Mouse (Mus musculus): ENCODE data around the gene Nek3. TPM values are rescaled to one million over a fixed set of nuclear protein-coding genes. Genes with fewer than 3 reads are reported as not detected.

Nek3 gene
- 2.6 TPM in 2 replicates for polyA plus RNA-seq (2015; fragmentation: Nextera tagmentation; extraction: Ambion mirVana)

DNA sequence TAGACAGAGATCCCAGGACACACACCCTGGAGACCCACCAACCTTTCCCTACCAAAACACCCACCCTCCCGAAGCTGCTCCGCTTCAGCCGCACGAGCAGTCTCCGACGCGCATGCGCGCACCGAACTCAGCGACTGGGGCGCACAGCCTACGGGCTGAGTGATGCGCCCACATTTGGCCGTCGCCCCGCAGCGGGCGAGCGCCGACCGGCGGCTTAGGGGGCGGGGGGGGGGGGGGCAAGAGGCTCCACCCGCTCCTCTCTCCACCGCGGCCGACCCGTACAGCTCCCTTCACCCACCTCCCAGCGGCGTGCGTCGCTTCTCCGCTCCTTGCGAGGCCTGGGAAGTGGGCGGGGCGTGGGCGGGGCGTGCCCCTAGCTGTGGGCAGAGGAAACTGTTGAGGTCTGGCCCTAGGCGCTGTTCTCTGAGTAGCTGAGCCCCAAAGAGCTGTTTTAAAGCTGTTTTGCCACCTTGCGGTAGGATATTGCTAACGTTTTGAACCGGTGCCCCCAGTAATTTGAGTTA lies at the start of gene Nek3:
Nek3 (minus strand) TSS at position 356 of the 524 bp plus-strand sequence.
- Histone ChIP-seq H3K36me3 (ENCODE audit: control insufficient read depth, insufficient read depth, low read length) (peaks cover 5% of the 10 kb centered on the region; the same call in 1 of the 2 replicates), H3K27ac (replicated peaks) (peak within 1 kb of the TSS; percentile 69), H3K9ac (ENCODE audit: low read length) (peak within 1 kb of the TSS; percentile 61), H3K4me2 (replicated peaks; ENCODE audit: low read depth) (peak within 1 kb of the TSS; percentile 59), H3K27me3 (ENCODE audit: control insufficient read depth, insufficient read depth, low read length) (no peaks in the 10 kb centered on the region), H3K9me3 (ENCODE audit: control insufficient read depth, low read length) (no peaks in the 10 kb centered on the region), H3K4me1 (replicated peaks; ENCODE audit: control insufficient read depth, insufficient read depth) (no peaks in the 10 kb centered on the region), H3K4me3 (ENCODE audit: low read depth, low read length) (peak within 1 kb of the TSS; percentile 61)
- TF ChIP-seq CTCF (IDR thresholded peaks at IDR 0.05; ENCODE audit: low read depth) (peak; percentile 81), EP300 (optimal IDR thresholded peaks at IDR 0.05) (no peak)
- DNase-seq (ENCODE audit: low spot score), result peak; percentile 97
- 0% methylated on average over 39 of the region's 43 CpGs for WGBS
- peak; percentile 99 for ATAC-seq (ENCODE audit: low FRiP score, low TSS enrichment)

DNA sequence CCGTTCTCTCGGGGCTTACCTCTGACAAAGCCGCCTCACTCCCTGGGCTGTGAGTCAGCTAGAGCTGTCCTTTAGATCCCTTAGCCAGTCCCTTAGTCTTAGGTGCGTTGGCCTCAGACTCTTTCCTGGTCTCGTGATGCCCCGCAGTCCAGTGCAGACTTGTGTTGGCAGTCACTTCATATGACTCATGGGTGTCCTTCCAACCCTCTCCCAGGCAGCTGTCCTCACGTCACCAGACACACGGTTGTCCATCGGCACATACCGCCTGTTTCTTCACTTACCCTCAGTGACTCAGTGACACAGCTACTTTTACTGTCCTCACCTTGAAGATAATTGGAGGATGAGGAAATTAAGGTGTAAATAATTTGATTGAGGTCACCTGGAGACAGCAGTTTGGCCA lies 48.6 kb upstream of the Nek3 start:
- no peak overlapping the region for H3K27ac ChIP-seq (replicated peaks)
- TF ChIP-seq CTCF (IDR thresholded peaks at IDR 0.05; ENCODE audit: low read depth), result no peak
- no peak for TF ChIP-seq EP300 (optimal IDR thresholded peaks at IDR 0.05)
- no peak overlapping the region for H3K4me2 ChIP-seq (replicated peaks; ENCODE audit: low read depth)
- no peak overlapping the region for H3K4me3 ChIP-seq (ENCODE audit: low read depth, low read length)
- H3K9ac ChIP-seq (ENCODE audit: low read length), result no peak overlapping the region
- H3K4me1 ChIP-seq (replicated peaks; ENCODE audit: control insufficient read depth, insufficient read depth), result no peaks in the 10 kb centered on the region
- H3K9me3 ChIP-seq (ENCODE audit: control insufficient read depth, low read length), result no peaks in the 10 kb centered on the region
- H3K36me3 ChIP-seq (ENCODE audit: control insufficient read depth, insufficient read depth, low read length), result peaks cover 23% of the 10 kb centered on the region; the same call in 1 of the 2 replicates
- ATAC-seq (ENCODE audit: low FRiP score, low TSS enrichment) (peak; percentile 49; the same call in 1 of the 2 replicates), DNase-seq (ENCODE audit: low spot score) (no peak)
- no peaks in the 10 kb centered on the region for H3K27me3 ChIP-seq (ENCODE audit: control insufficient read depth, insufficient read depth, low read length)
- WGBS, result 91% methylated on average over 10 of the region's 10 CpGs

DNA sequence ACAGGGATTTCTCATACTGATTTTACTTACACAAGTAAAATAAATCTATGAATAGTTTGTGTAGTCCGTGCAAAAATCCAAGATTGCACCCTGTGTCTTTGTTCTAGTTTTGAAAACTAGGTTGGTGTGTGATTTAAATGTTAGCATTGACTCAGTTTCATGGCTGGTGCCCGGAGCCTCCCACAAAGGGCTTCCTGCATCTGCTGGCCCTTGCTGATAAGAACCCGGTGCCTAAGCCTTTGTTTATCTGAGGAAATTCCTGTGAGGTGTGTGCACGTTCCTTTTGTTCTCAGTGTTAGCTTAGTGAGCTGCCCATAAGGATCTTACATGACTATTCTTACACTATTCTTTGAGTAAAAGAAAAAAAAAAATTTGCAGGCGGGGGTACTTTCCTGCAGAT lies 42.8 kb upstream of the Nek3 start:
- Histone ChIP-seq H3K9me3 (ENCODE audit: control insufficient read depth, low read length) (no peaks in the 10 kb centered on the region), H3K27ac (replicated peaks) (no peak overlapping the region), H3K27me3 (ENCODE audit: control insufficient read depth, insufficient read depth, low read length) (no peaks in the 10 kb centered on the region), H3K4me3 (ENCODE audit: low read depth, low read length) (no peak overlapping the region), H3K9ac (ENCODE audit: low read length) (no peak overlapping the region), H3K4me2 (replicated peaks; ENCODE audit: low read depth) (no peak overlapping the region), H3K36me3 (ENCODE audit: control insufficient read depth, insufficient read depth, low read length) (peaks cover 9% of the 10 kb centered on the region; the same call in 1 of the 2 replicates), H3K4me1 (replicated peaks; ENCODE audit: control insufficient read depth, insufficient read depth) (no peaks in the 10 kb centered on the region)
- peak; percentile 92 for ATAC-seq (ENCODE audit: low FRiP score, low TSS enrichment)
- DNase-seq (ENCODE audit: low spot score), result peak; percentile 66
- 19% methylated on average over 5 of the region's 5 CpGs for WGBS
- TF ChIP-seq CTCF (IDR thresholded peaks at IDR 0.05; ENCODE audit: low read depth) (no peak), EP300 (optimal IDR thresholded peaks at IDR 0.05) (no peak)

DNA sequence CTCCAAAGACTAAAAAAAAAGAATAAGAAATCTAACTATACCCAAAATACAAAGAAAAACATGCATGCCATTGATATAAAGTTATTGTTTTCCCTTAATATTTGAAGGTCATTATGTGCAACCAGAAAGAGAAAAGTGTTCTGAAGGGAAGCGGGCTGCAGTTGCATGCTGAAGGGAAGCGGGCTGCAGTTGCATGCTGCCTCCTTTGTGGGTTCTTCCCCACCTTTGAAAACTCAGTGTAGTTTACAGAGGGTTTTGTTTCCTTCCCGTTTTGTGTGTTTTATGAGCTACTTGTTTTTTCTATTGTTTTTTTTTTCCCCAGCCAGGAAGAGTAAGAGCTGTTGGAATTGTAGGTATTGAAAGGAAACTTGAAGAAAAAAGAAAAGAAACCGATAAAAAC lies 41.3 kb upstream of the Nek3 start:
- Histone ChIP-seq H3K36me3 (ENCODE audit: control insufficient read depth, insufficient read depth, low read length) (peaks cover 5% of the 10 kb centered on the region; the same call in 1 of the 2 replicates), H3K27ac (replicated peaks) (no peak overlapping the region)
- 67% methylated on average over 4 of the region's 4 CpGs for WGBS

DNA sequence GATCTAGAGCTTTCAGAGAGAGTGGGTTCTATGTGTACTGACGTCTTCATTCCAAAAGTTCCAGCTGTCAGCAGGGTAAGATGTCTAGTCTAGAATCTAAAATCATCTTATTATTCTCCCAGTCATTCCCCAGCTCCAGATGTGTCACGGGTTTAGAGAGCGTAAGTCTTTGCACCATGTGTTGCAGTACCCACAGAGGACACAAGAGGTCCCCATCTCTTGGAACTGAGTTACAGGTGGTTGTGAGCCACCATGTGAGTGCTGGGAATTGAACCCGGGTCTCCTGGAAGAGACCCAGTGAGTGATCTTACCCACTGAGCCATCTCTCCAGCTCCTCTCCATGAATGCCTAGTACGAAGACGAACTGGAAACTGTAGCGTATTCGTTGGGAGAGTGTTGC lies 33.2 kb upstream of the Nek3 start:
- TF ChIP-seq EP300 (optimal IDR thresholded peaks at IDR 0.05) (no peak), CTCF (IDR thresholded peaks at IDR 0.05; ENCODE audit: low read depth) (peak; percentile 33)
- WGBS, result 97% methylated on average over 8 of the region's 8 CpGs
- H3K9me3 ChIP-seq (ENCODE audit: control insufficient read depth, low read length), result no peaks in the 10 kb centered on the region
- H3K4me1 ChIP-seq (replicated peaks; ENCODE audit: control insufficient read depth, insufficient read depth), result no peaks in the 10 kb centered on the region; the same call in 1 of the 2 replicates
- no peak for DNase-seq (ENCODE audit: low spot score)
- no peak for ATAC-seq (ENCODE audit: low FRiP score, low TSS enrichment)
- H3K4me2 ChIP-seq (replicated peaks; ENCODE audit: low read depth), result no peak overlapping the region
- H3K27ac ChIP-seq (replicated peaks), result no peak overlapping the region
- H3K27me3 ChIP-seq (ENCODE audit: control insufficient read depth, insufficient read depth, low read length), result no peaks in the 10 kb centered on the region
- H3K9ac ChIP-seq (ENCODE audit: low read length), result no peak overlapping the region
- no peak overlapping the region for H3K4me3 ChIP-seq (ENCODE audit: low read depth, low read length)
- H3K36me3 ChIP-seq (ENCODE audit: control insufficient read depth, insufficient read depth, low read length), result peaks cover 16% of the 10 kb centered on the region

More for the DNA sequence above, 41.3 kb upstream of the Nek3 start:
- Histone ChIP-seq H3K4me2 (replicated peaks; ENCODE audit: low read depth) (no peak overlapping the region), H3K9ac (ENCODE audit: low read length) (no peak overlapping the region), H3K4me3 (ENCODE audit: low read depth, low read length) (no peak overlapping the region), H3K9me3 (ENCODE audit: control insufficient read depth, low read length) (no peaks in the 10 kb centered on the region), H3K4me1 (replicated peaks; ENCODE audit: control insufficient read depth, insufficient read depth) (no peaks in the 10 kb centered on the region), H3K27me3 (ENCODE audit: control insufficient read depth, insufficient read depth, low read length) (no peaks in the 10 kb centered on the region)
- DNase-seq (ENCODE audit: low spot score), result no peak
- TF ChIP-seq CTCF (IDR thresholded peaks at IDR 0.05; ENCODE audit: low read depth) (no peak), EP300 (optimal IDR thresholded peaks at IDR 0.05) (no peak)
- no peak for ATAC-seq (ENCODE audit: low FRiP score, low TSS enrichment)

DNA sequence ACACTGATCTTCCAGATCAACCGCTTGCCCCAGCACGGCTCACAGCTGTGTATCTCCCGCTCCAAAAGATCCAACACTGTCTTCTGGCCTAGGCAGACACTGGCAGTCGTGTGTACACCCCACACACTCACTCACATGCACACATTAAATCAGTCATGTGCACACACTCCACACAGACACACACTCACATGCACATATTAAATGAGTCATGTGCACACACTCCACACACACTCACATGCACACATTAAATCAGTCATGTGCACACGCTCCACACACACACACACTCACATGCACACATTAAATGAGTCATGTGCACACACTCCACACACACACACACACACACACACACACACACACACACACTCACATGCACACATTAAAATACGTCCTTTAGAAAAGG lies 31.7 kb upstream of the Nek3 start:
- H3K4me2 ChIP-seq (replicated peaks; ENCODE audit: low read depth), result no peak overlapping the region
- WGBS, result 86% methylated on average over 6 of the region's 6 CpGs
- peaks cover 3% of the 10 kb centered on the region; the same call in 1 of the 2 replicates for H3K4me1 ChIP-seq (replicated peaks; ENCODE audit: control insufficient read depth, insufficient read depth)
- TF ChIP-seq CTCF (IDR thresholded peaks at IDR 0.05; ENCODE audit: low read depth), result no peak
- no peak for TF ChIP-seq EP300 (optimal IDR thresholded peaks at IDR 0.05)
- no peak overlapping the region for H3K9ac ChIP-seq (ENCODE audit: low read length)
- H3K9me3 ChIP-seq (ENCODE audit: control insufficient read depth, low read length), result no peaks in the 10 kb centered on the region
- H3K36me3 ChIP-seq (ENCODE audit: control insufficient read depth, insufficient read depth, low read length), result peaks cover 16% of the 10 kb centered on the region
- ATAC-seq (ENCODE audit: low FRiP score, low TSS enrichment) (no peak), DNase-seq (ENCODE audit: low spot score) (no peak)
- no peak overlapping the region for H3K4me3 ChIP-seq (ENCODE audit: low read depth, low read length)
- H3K27ac ChIP-seq (replicated peaks), result no peak overlapping the region
- no peaks in the 10 kb centered on the region for H3K27me3 ChIP-seq (ENCODE audit: control insufficient read depth, insufficient read depth, low read length)
